Mouse (Mus musculus) thymus, postnatal 0 days (tissue): ENCODE results near the gene Lbr. TPM values are rescaled to one million over a fixed set of nuclear protein-coding genes. Genes with fewer than 3 reads are reported as not detected.

Source experiments
- DNase-seq: peaks from one replicate; pipeline ENCODE4 v3.0.0-alpha.2; 2015; ENCODE audit warnings: low spot score
- polyA plus RNA-seq: library from polyadenylated mRNA; unstranded; fragments of >200 nt; fragmentation: Nextera tagmentation; extraction: Ambion mirVana; gene quantifications from 2 replicates; pipeline ENCODE4 v1.2.1, GENCODE M21; 2015

The Lbr gene
- polyA plus RNA-seq = 352 and 361 TPM in 2 replicates

DNA sequence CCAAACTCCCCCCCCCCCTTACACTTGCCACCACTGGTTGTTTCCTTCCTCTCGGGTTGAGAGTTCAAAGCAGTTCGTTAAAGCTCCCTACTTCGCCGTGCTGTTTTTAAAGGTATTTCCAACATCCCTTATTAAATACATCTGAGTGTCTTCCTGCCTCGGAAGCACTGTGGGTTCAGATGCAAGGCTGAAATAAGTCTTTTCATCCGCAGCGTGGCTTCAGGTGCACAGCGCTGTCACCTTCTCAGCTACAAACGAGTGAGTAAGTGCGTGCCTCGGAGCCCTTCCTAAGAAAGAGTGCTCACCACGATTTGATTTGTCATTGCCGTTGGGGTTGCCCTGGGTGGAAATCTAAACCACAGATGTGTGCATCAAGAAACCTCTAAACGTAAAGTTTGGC lies at the start of gene Lbr:
TSS of gene Lbr (minus strand) at position 266 of the 400 bp plus-strand sequence.
- peak; percentile 76 for DNase-seq

DNA sequence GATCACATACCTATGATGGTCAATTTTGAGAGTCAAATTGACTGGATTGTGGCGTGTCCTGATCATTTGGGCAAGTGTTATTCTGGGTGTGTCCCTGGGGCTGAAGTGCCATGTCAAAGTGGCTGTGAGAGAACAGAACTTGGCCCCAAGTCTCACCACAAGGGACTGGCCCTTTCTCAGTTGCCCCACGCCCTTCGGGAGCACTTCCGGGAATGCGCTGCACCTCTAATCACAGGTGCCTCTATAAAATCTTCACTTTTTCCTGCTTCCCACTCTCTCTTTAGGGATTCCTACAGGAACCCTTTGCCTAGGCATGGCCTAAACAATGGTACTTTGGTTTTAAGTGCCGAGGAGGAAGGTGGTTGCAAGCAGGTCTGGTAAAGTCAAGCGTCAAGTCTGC lies 46.8 kb upstream of the Lbr start:
- DNase-seq = no peak

DNA sequence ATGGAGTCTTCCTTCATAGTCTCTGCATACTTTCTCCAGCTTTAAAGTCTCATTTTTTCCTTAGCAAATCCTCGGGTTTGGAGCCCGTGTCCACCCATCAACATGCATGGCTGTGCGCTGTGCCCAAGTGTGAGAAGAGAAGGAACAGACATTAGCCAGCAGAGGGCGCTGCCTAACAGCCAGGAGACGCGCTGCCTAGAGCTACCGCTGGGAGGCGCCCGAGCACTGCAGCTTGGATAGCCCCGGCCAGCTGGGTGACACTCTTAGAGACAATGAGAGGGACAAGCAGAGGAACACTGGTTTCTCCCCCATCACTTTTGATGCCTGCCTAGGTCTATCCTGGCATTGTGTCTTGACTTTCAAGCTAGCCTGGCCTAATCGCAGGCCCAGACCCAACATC lies 46.0 kb upstream of the Lbr start:
- DNase-seq = peak; percentile 89

DNA sequence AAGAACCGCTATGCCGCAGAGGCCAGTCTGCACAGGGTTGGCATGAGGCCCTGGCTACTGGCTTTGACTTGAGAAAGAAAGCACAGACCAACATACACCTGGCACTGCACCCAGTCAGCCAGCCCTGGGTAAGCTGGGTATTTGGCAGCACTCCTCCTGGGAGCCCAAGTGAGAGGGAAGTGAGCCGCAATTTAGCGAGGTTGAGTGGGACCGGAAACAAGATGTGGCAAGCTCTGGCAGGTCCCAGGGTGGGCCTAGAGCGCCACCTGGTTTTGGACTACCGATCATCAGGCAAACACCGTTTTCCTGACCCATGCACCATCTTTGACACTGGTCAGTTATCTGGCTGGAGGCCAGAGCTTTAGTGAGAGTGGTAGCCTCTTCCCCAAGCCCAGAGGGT lies 38.7 kb upstream of the Lbr start:
- peak; percentile 86 for DNase-seq

DNA sequence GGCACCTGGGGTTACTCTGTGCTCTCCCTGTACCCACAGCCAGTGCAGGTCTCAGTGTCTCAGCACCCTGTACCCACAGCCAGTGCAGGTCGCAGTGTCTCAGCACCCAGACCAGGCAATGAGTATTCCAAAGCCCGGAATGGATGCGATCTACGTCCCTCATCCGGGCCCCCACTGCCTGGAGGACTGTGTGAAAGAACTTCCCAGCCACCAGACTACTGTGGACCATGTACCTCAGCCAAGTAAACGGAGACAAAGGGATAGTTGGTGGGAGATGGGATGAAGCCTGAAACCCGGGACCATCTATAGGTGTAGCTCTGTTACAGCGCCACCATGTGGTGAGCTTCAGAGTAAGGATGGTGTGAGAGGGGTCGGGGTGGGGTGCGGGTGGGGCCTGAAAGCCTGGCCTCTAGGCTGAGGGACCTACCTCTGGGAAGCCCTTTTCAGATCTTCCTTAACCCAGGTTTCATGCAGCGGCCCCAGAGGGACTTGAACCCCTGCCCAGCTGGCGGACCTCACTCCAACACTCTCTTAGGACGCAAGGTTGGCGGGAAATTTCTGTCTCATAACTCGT lies 38.0 kb upstream of the Lbr start:
- DNase-seq = peak; percentile 63

GRCm38 (mm10) chr1:181878436-181878835 lies 35.6 kb upstream of the Lbr start:
- no peak for DNase-seq

DNA sequence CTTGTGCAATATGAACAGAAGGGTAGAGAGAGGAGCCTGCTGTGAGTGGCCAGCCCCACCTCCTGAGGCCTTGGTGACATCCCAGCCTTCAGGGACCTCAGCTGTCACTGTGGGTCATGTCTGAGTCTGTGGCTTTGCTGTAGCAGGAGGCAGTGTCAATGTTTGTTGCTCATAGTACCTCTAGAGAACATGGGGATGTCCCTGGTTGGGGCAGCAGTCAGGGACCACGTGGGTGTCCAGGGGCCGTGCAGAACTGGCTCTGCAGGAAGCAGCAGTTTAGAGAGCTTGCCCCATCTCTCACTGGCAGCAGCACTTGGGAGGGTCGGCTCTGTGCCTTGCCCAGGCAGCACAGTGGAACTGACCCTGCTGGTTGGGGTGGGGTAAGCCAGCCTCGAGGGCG lies 34.2 kb upstream of the Lbr start:
- DNase-seq = no peak

GRCm38 (mm10) chr1:181876656-181877055 lies 33.8 kb upstream of the Lbr start:
- DNase-seq = no peak

DNA sequence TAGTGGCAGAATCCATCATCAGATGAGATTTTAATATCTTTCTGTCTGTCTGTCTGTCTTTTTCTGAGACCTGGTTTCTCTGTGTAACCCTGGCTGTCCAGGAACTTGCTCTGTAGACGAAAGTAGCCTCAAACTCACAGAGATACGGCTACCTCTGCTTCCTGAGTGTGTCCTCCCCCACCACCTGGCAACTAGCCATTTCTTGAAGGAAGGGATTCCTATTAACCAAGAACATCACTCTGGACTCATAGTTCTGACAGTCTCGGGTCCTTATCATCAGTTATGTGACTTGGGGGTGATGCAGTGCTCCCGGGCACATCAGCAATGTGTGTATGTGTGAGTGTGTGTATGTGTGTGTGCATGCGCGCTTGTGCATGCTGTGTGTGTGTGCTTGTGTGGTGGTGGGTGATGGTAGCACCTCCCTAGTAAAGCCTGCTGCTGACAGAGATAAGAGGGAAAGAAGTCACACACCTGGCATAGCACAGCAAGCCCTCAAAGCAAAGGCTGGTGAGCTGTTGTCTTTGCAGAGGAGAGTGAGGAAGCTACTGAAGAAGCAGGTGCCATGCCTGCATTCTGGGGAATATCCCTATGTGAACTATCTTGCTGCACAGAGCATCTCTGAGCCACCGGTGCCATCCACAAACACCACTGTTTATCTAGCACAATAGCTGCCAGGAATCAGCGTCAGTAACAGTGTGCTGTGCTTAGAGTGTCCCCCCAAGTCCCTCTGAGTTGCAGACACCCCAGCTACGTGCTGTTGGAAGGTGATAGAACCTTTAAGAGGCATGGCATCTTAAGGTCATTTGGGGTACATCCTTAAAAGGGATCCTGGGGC lies 30.5 kb upstream of the Lbr start:
- peak; percentile 83 for DNase-seq

DNA sequence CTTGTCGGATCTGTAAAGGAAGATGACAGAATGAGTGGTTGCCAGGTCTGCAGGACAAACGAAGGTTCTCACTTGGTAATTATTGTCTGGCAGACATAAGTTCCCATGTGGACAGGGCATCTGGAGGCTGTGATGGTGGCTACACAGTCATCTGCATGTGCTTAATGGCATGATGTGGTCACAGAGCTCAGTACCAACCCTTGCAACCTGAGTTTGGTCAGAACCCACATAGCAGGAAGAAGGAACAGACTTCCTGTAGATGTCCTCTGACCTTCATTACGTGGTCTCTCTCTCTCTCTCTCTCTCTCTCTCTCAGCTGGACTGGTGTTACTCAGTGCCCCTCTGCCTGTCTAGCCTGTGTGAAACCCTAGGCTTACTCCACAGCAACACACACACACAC lies 29.8 kb upstream of the Lbr start:
- DNase-seq = no peak

DNA sequence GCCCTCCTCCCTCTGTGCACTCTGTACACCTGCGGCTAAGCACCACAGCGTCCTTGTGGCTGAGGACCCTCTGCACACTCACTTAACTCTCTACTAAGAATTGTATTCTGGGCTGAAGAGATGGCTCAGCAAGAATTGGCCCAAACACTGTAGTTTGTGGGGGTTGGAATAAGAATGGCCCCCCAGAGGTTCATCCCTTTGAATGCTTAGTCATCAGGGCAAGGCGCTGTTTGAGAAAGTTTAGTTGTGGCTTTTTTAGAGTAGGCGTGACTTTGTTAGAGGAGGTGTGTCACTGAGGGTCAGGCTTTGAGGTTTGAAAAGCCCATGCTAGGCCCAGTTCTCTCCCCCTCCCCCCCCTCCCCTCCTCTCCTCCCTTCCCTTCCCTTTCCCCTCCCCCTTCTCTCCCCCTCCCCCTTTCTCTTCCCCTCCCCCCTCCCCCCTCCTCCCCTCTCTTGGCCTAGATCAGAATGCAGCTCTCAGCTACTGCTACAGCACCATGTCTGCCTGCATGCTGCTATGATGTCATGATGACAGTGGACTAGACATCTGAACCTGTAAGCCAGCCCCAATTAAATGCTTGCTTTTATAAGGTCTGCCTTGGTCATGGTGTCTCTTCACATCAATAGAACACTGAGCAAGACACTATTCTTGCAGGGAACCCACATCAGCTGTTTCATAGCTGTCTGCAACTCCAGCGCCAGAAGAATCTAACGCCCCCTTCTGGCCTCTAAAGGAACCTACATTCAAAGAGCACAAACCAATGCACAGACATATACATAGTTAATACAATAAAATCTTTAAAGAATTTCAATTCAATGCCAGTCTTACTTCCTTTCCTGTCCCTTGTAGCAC lies 23.8 kb upstream of the Lbr start:
- DNase-seq = peak; percentile 51

- DNase-seq = no peak
Observed at GRCm38 (mm10) chr1:181865863-181866216, 23.0 kb upstream of the Lbr start.

- DNase-seq = peak; percentile 46
Observed at GRCm38 (mm10) chr1:181864971-181865862, 22.4 kb upstream of the Lbr start.

DNA sequence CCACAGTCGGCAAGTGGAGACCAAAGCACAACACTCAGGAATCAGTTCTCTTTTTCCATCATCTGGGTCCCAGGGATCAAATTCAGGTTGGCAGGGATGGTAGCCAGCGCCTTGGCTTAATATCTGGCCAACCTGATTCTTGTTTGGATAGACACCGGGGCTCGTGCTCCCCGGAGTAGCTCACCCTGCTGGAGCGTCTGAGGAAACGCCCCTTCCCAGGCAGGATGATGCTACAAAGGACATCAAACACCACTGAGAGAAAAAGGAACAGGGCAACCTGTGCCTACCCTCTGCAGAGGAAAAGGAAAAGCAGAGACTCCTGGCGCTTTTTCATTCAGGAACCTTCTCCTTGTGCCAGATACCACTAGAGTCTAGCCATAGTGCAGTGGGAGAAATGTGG lies 20.6 kb upstream of the Lbr start:
- DNase-seq = peak; percentile 57

DNA sequence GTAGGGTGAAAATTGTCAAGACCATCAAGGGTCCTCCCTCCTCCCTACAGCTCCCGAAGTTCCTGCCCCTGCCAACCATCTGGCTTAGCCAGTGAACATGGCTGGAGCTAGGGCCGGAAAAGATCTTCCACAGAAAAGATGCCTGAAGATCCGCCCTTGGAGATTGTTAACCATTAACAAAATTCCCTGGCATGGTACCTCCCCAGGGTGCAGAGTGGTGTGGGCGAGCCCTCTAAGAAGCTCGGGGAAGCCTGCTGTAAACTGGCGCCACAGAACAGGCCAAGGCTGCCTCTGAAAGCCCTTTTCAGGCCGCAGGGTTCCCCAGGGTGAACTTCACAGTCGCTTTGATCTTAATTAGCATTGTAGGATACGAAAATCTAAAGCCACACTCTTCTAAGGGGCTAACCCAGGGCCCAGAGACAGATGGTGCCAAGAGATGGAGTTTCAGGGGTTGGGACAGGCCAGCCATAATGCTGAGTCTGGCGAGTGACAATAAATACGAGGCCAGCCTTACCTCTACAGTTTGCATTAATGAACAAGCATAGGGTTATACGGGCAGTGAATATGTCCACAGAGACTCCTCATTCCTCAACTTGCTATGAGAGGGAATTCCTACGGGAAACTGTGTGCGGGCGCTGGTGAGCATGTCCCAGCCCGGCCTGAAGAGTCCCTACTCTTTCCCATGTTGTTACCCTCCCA lies 20.0 kb upstream of the Lbr start:
- DNase-seq = no peak

GRCm38 (mm10) chr1:181861181-181861902 lies 18.5 kb upstream of the Lbr start:
- peak; percentile 28 for DNase-seq

DNA sequence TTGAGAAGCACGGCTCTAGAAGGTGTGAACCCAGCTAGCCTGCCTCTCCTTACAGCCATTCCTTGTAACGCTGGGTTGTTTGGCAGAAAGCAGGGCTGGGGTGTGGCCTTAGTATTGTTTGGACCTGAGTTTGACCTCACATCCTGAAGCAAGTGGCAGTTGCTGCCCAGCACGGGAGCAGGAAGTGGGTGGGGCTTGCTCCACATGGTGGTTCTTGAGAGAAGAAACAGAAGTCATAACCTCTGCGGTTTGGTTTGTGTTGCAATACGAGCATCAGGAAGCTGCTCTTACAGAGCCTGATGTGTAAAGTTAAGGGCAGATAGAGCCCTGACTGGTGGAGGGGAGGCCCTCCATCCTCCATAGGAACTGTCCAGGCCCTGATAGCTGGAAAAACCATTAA lies 17.8 kb upstream of the Lbr start:
- peak; percentile 91 for DNase-seq

DNA sequence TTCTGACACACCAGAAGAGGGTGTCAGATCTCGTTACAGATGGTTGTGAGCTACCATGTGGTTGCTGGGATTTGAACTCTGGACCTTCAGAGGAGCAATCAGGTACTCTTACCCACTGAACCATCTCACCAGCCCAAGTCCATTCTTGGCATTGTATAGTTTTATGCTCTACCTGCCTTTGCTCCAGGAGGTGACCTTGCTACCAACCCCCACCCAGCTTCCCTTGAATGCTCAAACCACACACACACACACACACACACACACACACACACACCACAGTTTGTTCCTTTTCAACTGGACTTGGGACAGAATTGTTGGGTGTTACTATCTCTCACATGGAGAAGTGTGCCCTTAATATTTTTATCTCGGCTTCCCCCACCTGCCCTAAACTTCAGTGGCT lies 13.5 kb upstream of the Lbr start:
- DNase-seq = no peak

DNA sequence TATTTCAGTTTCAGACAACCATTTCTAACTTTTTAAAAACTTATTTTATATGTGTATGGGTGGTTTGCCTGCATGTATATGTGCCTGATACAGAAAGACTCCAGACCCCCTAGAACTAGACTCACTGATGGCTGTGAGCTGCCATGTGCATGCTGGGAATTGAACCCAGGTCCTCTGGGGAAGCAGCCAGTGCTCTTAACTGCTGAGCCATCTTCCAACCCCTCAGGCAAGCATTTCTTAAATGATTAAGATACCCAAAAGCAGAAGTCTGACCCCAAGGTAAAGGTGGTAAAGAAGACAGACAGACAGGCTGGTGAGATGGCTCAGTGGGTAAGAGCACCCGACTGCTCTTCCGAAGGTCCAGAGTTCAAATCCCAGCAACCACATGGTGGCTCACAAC lies 12.0 kb upstream of the Lbr start:
- no peak for DNase-seq
